8 mouse cellular contexts compared by ENCODE assay signal in genomic region chr15:88733834-88734571, GRCm38 (mm10). TPM values are rescaled to one million over a fixed set of nuclear protein-coding genes. Genes with fewer than 3 reads are reported as not detected.
DNase-seq lines count a peak whose midpoint lies in the region; ATAC-seq and TF ChIP-seq lines count a peak whose summit lies in the region.

Gene Brd1, minus strand, starts transcription at chr15:88734233.

- H3K27ac ChIP-seq in bone marrow macrophage, adult 2 months (ENCODE audit: insufficient read depth, low read depth, low read length), result peak within 1 kb of the TSS; percentile 70
- peak within 1 kb of the TSS; percentile 89 for H3K27ac ChIP-seq in heart, embryonic 11.5 days (ENCODE audit: low read depth, low read length)
- peak within 1 kb of the TSS; percentile 84 for H3K27ac ChIP-seq in kidney, embryonic 16.5 days (ENCODE audit: low read length)
- H3K27ac ChIP-seq in liver, embryonic 11.5 days (ENCODE audit: low read depth, low read length), result peak within 1 kb of the TSS; percentile 85

- no peaks in the 10 kb centered on the region for H3K9me3 ChIP-seq in heart, embryonic 11.5 days (replicated peaks; ENCODE audit: control insufficient read depth, low read length)
- no peaks in the 10 kb centered on the region for H3K9me3 ChIP-seq in kidney, embryonic 16.5 days (ENCODE audit: low read length)
- H3K9me3 ChIP-seq in liver, embryonic 11.5 days (ENCODE audit: control insufficient read depth, low read length), result no peaks in the 10 kb centered on the region

- ATAC-seq in erythroblast, adult 5-6 weeks (replicated peaks; ENCODE audit: low FRiP score, poor library complexity, severe bottlenecking), result peak; percentile 71
- peak; percentile 80 for ATAC-seq in heart, embryonic 11.5 days (replicated peaks; ENCODE audit: insufficient number of reproducible peaks, low FRiP score, low TSS enrichment)
- peak; percentile 85 for ATAC-seq in kidney, embryonic 16.5 days (ENCODE audit: low FRiP score, low TSS enrichment)
- peak; percentile 83 for ATAC-seq in liver, embryonic 11.5 days (replicated peaks; ENCODE audit: low FRiP score)

- peak within 1 kb of the TSS; percentile 88 for H3K4me3 ChIP-seq in bone marrow macrophage, adult 2 months (ENCODE audit: insufficient read depth, low read length)
- H3K4me3 ChIP-seq in heart, embryonic 11.5 days (ENCODE audit: low read depth, low read length), result peak within 1 kb of the TSS; percentile 100
- H3K4me3 ChIP-seq in kidney, embryonic 16.5 days (ENCODE audit: low read length), result peak within 1 kb of the TSS; percentile 67
- H3K4me3 ChIP-seq in liver, embryonic 11.5 days (ENCODE audit: low read depth, low read length), result peak within 1 kb of the TSS; percentile 97

- peaks cover 18% of the 10 kb centered on the region for H3K4me1 ChIP-seq in bone marrow macrophage, adult 2 months (ENCODE audit: control insufficient read depth, insufficient read depth, low read length)
- H3K4me1 ChIP-seq in heart, embryonic 11.5 days (ENCODE audit: control insufficient read depth, insufficient read depth, low read length), result peaks cover 23% of the 10 kb centered on the region
- peaks cover 17% of the 10 kb centered on the region for H3K4me1 ChIP-seq in kidney, embryonic 16.5 days (ENCODE audit: insufficient read depth, low read length)
- H3K4me1 ChIP-seq in liver, embryonic 11.5 days (replicated peaks; ENCODE audit: control insufficient read depth, insufficient read depth, low read length), result peaks cover 24% of the 10 kb centered on the region

- TF ChIP-seq CTCF in bone marrow macrophage, adult 2 months (IDR thresholded peaks at IDR 0.05; ENCODE audit: low read depth, low read length), result no peak

- peak; percentile 66 to 75 for DNase-seq in B cell, adult 2 months
- peak; percentile 76 for DNase-seq in liver, embryonic 11.5 days (ENCODE audit: low spot score)
- peak; percentile 53 for DNase-seq in naive thymus-derived CD4-positive, alpha-beta T cell, adult 2 months (ENCODE audit: low read depth)
- DNase-seq in splenic B cell, adult 2 months (ENCODE audit: low read depth, low spot score), result peak; percentile 59

- H3K4me2 ChIP-seq in heart, embryonic 11.5 days, result peak within 1 kb of the TSS; percentile 94
- H3K4me2 ChIP-seq in kidney, embryonic 16.5 days (replicated peaks; ENCODE audit: low read depth, low read length), result peak within 1 kb of the TSS; percentile 77
- peak within 1 kb of the TSS; percentile 84 for H3K4me2 ChIP-seq in liver, embryonic 11.5 days

- H3K36me3 ChIP-seq in heart, embryonic 11.5 days (ENCODE audit: control insufficient read depth, insufficient read depth, low read length), result peaks cover 9% of the 10 kb centered on the region
- H3K36me3 ChIP-seq in kidney, embryonic 16.5 days (ENCODE audit: insufficient read depth, low read length), result peaks cover 14% of the 10 kb centered on the region
- H3K36me3 ChIP-seq in liver, embryonic 11.5 days (ENCODE audit: control insufficient read depth, insufficient read depth, low read length), result peaks cover 15% of the 10 kb centered on the region
- no peaks in the 10 kb centered on the region for H3K36me3 ChIP-seq in splenic B cell, adult 2 months (ENCODE audit: control insufficient read depth, insufficient read depth, low read length, poor library complexity, severe bottlenecking)

- no peak; the same call in 1 of the 2 replicates for TF ChIP-seq POLR2A in bone marrow macrophage, adult 2 months (IDR thresholded peaks at IDR 0.05; ENCODE audit: borderline replicate concordance, low read depth, low read length)

- no peaks in the 10 kb centered on the region for H3K27me3 ChIP-seq in heart, embryonic 11.5 days (ENCODE audit: control insufficient read depth, insufficient read depth, low read length)
- no peaks in the 10 kb centered on the region for H3K27me3 ChIP-seq in kidney, embryonic 16.5 days (ENCODE audit: insufficient read depth, low read length)
- H3K27me3 ChIP-seq in liver, embryonic 11.5 days (replicated peaks; ENCODE audit: control insufficient read depth, insufficient read depth, low read length), result no peaks in the 10 kb centered on the region
- H3K27me3 ChIP-seq in splenic B cell, adult 2 months (ENCODE audit: control insufficient read depth, insufficient read depth, low read length, poor library complexity, severe bottlenecking), result no peaks in the 10 kb centered on the region

- H3K9ac ChIP-seq in heart, embryonic 11.5 days (ENCODE audit: low read depth, low read length), result peak within 1 kb of the TSS; percentile 93
- H3K9ac ChIP-seq in kidney, embryonic 16.5 days (replicated peaks; ENCODE audit: low read length), result peak within 1 kb of the TSS; percentile 98
- H3K9ac ChIP-seq in liver, embryonic 11.5 days (ENCODE audit: low read depth, low read length), result peak within 1 kb of the TSS; percentile 96

- under 1% methylated on average over 89 of the region's 103 CpGs for WGBS in heart, embryonic 11.5 days (ENCODE audit: insufficient replicate concordance)
- WGBS in kidney, embryonic 16.5 days, result 0% methylated on average over 30 of the region's 103 CpGs
- under 1% methylated on average over 80 of the region's 103 CpGs for WGBS in liver, embryonic 11.5 days

RNA-seq across cellular contexts. Expression of gene Brd1, which starts in this region (rescaled TPM):
- 42.1 and 44.9 TPM in 2 replicates for polyA plus RNA-seq in bone marrow macrophage, adult 2 months (2012; ENCODE audit: insufficient read depth, insufficient read length, missing spikeins)
- 11.1 and 13.0 TPM in 2 replicates for total RNA-seq in erythroblast, adult 5-6 weeks (2015; ENCODE audit: low replicate concordance)
- total RNA-seq in erythroblast, adult 5-6 weeks (2017; ENCODE audit: low replicate concordance), result 38.5 and 39.0 TPM in 2 replicates
- polyA plus RNA-seq in heart, embryonic 11.5 days (2014; fragmentation: Nextera tagmentation; extraction: Ambion mirVana), result 15.2 and 18.2 TPM in 2 replicates
- 19.1 and 21.1 TPM in 2 replicates for polyA plus RNA-seq in kidney, embryonic 16.5 days (2015; fragmentation: Nextera tagmentation; extraction: Ambion mirVana)
- polyA plus RNA-seq in liver, embryonic 11.5 days (2014; fragmentation: Nextera tagmentation; extraction: Ambion mirVana), result 13.4 and 15.9 TPM in 2 replicates

Comparison
In these comparisons a context has a peak if more than half of its experiments do, and no peak if none do; other contexts are left out.
1. Peak in every context shown above with its lines: DNase-seq, ATAC-seq, H3K4me3 ChIP-seq and H3K27ac ChIP-seq.